Mouse (Mus musculus) frontal cortex, postnatal 10 days (tissue): ENCODE measurements around the gene Ndufa7.
A peak's percentile ranks its signal among the peaks of the same experiment; 100 is the strongest.

Experiments used
- DNase-seq, 2 experiments: peaks; one replicate each; pipeline ENCODE4 v3.0.0; 2022; ENCODE audit warnings: low spot score in 2 of 2, mixed read lengths in 1 of 2

Ndufa7 gene

DNA sequence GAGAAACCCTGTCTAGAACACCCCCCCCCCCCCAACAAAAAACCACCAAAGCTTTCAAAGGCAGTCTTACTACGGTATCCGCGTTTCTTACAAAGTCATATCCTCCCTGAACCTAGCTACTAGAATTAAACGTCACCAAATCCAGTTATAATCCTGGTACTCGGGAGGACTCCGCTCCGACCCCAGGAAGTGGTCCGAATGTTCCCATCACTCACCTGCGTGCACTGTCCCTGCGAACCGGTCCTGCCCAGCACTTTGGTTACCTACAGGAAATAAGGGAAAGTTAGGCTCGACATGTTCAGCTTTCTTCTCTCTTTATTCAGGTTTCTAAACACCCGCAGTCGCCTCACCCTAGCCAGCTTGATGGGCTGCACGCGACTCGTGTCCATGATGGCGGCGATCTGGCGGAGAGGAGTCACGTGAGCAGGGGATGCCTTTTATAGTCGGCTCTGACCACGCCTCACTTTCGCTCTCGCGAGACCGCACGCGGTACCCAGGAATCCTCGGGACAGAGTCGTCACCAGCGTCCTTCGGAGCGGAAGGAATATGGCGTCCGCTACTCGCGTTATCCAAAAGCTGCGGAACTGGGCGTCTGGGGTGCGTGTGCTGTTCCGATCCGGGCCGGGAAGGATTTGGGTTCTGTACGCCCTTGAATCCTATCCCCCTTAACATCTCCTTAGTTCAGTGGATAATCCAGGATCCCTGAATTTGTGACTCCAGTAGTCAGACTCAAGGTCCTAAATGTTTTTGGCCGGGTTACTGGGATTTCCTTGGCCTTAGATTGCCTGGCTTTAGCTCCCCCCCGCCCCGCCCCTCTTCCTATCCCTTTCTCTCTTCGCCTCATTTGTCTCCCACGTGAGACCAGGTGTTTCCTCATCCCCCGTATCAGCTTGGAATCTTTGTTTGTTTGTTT, at the start of gene Ndufa7, which contains the start of gene Rps28:
Ndufa7 (plus strand) TSS at position 489 of the 913 bp plus-strand sequence.
Rps28 (minus strand) TSS at position 479 of the 913 bp plus-strand sequence.
- peak; percentile 95 to 98 for DNase-seq

DNA sequence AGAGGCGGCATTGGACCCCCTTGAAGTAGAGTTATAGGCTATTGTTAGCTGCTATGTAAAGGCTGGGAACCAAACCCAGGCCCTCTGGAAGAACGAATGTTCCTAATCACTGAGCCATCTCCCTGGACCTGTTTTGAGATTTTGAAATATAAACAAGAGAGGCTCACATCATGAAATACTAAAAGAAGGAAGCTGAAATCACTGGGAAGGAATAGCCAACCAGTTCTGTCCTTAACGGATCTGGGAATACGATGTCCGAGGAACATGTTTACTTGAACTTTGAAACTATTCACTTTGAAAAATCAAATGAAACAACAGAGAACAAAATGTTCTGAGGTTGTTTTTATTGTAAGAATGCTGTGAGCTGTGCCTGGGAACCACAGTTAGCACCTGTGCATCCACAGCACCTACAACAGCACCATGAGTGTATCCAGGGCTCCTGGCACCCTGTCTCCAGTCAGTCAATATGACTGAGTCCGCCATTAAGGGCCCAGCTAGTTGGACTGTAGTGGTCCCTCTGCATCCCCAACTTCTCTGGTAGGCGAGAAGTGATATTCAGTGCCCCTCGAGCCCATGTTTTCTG, 49.7 kb upstream of the Ndufa7 start:
- DNase-seq: no peak

DNA sequence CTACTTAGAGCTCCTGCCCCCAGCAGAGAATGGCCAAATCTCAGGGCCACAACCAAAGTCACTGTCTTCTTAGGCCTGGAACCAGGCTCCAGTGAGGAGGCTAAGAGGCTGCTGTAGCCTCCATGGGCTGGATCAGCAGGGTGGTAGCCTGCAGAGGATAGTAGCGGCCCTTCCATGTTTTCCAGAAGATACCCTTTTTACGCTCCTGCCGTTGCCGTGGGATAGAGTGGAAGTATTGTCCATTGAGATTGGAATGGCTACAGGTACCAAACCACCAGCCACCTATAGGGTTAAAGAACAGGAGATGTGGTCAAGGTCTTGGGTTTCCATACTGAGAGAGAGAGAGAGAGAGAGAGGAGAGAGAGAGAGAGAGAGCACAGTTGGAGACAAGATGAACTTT, 49.1 kb upstream of the Ndufa7 start:
- DNase-seq: no peak

DNA sequence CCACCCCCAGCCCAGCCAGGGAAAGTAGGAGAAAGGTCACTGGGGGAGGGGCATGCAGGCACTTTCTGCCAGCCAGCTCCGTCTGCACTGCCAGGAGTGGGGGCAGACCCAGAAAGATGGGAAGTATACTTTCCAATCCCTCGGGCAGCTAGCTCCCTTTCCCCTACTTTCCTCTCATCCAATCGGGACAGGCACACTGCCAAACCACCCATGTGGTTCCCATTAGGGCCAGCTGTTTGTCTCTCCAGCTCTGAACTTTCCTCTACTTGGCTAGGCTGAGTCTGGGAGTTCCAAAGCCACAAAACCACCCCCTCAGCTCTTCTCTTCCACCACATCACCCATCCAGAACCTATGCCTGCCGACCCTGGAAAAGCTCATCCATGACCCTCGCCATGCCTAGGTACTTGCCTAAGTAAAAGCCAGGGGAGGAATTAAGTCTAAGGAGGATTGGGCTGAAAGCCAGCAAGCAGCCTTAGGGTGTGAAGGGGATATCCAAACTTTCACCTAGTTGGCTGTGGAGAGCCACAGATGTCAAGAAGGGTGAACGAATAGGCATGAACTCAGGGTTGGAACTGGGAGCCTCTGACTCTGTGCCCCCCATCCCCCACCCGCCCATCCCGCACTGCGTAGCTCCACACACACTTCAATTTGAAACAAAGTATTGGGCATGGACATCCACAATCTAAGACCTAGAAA, 45.0 kb upstream of the Ndufa7 start:
- peak; percentile 81 to 83 for DNase-seq

DNA sequence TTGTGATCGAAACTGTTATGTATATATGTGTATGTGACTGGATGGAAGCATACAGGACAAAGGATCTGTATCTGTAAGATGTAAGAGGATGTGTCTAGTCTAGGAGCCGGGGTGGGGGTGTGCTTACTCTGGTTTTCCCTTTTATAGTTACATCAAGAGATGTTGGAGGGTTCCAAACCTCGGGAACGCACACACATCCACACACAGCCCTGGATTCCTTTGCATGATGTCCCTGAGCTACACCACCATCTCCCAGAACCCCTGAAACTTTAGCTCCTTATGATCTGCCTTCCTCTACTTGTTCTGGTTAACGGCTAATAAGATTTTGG, 44.4 kb upstream of the Ndufa7 start:
- DNase-seq: no peak

DNA sequence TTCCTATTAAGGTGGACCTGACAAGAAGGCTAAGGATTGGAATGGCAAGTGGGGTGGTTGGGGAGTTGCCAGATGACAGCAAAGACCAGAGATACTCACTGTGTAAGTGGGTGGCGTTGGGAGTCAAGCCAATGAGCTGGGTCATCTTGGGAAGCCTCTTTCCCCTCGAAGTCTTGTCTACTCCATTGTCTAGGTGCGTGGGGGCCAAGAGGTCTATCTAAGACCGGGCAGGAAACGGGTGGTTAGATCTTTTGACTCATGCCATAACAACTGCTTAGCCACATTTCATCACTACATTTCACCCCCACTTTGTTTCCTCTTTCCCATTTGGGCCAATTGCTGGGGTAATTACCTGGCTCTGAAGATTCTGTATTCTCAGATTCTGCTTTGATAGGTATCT, 43.9 kb upstream of the Ndufa7 start:
- no peak for DNase-seq

DNA sequence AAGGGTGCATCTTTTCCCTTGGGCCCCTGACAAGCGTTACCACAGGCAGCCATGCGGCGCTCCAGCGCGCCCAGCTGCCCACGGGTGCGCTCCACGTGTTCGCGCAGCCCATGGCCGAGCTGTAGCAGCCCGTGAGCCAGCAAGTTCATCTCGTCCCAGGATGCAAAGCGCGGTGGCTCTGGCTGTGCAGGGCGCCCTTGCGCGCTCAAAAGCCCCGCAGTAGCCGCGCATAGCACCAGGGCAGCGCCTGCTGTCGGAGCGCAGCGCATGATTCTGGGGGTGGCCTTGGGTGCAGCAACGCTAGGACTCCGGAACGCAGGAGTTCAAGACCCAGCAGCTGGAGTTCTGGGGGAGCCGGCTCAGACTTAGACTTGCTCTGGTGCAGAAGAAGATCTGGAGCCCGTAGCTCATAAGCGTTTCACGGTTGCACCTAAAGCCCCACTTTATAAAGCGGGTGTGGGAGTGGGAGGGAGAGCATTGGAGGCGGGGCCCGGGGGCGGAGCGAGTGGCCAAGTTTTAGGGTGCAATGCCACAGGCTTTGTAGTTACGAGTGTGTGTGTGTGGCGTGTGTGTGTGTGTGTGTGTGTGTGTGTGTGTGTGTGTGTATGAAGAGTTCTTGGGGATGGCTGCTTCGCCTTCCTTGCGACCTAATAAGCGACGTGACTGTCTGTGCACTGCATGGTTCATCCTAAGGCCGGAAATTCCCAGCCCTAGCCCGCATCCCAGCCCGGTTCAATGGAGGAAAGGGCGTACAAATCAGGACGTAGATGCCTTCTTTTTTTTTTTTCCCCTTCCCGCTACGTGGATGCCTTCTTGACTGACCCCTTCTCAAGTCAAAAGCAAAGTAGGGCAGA, 43.0 kb upstream of the Ndufa7 start, which contains the start of gene Angptl4:
Angptl4 (minus strand) TSS at position 707 of the 854 bp plus-strand sequence.
- DNase-seq: peak; percentile 20 to 29

DNA sequence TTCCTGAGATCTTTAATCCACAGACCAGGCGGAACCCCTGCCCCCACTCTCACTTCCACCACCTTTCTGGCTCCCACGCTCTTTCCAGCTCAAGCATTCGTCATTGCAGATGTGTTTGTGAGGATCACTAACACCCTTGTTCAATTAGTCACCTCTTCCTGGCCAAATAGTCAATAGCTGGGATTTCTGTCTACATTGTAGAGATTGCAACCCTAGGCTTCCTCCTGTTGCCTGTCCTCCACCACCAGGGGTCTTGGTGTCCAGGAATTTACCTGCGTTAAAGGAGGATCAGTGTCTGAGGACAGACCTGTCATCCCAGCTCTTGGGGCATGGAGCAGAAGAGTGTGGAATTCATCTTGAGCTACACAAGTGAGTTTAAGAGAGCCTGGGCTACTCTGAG, 42.3 kb upstream of the Ndufa7 start:
- DNase-seq: no peak

DNA sequence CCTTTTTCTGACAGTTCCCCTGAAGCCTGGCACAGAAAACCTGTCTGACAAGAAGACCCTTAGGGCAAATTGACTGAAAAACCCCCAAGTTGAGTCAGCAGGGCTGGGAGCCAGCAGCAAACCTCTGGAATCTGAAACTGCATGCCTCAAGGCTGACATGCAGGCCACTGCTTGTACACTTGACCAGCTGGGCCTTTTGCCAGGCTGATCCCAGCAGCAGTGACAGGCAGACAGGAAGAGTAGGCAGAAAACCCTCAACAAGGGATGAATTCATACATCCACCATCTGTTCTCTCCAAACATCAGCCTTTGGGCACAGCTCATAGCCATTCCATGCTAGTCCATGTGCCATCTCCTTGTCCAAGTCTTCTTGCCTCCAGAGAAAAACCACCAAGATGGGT, 41.0 kb upstream of the Ndufa7 start:
- DNase-seq: peak in 1 of 2 experiments; percentile 30

DNA sequence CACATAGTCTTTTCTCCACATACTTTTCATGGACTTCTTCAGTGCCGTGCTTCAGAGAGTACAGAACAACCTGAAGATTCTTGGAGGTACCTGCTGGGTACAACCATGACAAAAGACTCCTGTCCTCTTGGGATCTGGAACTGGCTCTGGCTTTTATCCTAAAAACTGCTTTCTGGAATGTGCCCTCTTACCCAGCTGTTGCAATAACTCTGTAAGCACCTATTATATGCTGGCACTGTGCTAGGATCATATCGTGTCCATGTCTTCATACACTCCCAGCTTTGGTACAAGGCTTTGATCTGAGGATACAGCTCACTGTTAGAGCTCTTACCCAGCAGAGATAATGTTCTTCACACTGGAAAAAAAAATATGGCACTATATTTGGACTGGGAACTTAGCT, 39.4 kb upstream of the Ndufa7 start:
- DNase-seq: no peak

DNA sequence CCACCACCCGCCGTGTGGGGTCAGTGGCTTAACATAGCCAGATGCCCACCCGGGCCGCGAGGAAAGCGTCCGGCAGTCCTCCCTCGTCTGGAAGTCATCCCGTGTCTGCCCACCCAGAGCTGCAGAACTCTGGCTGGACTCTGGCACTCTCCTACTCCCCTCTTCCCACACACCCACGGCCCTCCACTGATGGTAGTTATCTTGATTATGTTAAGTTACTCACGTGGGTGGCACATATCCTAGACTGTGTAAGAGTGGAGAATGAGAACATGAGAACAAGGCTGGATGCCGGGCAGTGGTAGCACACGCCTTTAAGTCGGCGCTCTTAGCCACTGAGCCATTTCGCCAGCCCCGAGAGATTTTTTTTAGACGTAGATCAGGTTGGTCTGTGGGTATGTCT, 38.0 kb upstream of the Ndufa7 start:
- no peak for DNase-seq

DNA sequence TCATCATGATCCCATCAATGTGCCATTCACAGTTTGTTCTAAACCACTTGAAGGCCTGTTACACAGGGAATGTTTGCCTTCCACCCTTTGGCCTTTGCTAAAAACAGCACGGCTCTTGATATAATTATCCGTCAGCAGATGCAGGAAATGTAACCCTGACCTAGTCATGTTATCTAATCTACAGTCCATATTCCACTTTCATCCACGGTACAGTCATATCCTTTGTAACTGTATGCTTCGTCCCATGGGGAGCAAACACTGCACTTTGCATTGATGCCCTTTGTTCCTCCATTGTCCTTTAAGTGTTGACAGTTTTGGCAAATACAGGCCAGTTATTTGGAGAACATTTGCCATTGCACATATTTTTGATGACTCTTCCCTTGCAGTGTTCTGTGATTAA, 35.6 kb upstream of the Ndufa7 start:
- no peak for DNase-seq

DNA sequence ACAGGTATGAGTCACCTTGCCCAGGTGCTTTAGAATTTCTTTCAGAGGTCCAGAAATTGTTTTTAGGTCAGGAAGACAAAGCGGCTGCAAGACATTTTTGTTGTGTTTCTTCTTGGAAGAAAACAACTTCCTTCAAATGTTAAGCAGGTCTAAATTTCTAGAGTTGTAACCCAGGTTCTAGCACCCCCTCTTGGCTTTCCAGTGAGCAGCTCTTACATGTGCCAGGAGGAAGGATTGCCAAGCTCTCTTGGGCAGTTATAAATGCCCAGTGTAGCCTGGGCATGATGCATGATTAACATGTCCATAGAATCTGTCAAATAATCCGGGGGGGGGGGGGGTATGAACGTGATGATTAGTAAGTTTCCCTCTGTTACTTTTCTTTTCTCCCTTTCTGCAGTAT, 26.1 kb upstream of the Ndufa7 start:
- no peak for DNase-seq

DNA sequence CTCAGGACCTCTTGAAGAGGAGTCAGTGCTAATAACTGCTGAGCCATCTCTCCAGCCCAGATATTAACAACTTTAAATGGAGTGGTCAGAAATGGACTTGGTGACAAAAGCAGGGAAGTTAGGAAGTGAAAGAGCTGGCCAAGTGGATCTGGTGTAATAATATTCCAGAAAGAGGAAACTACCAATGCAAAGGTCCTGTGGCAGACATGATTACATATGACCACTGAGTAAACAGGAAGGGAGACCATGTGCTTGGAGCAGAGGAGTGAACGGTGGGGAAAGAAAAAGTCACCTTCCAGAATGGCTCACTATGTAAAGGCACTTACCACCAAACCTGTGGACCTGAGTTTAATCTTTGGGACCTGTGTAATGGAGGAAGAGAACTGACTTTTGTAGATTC, 25.1 kb upstream of the Ndufa7 start:
- no peak for DNase-seq

DNA sequence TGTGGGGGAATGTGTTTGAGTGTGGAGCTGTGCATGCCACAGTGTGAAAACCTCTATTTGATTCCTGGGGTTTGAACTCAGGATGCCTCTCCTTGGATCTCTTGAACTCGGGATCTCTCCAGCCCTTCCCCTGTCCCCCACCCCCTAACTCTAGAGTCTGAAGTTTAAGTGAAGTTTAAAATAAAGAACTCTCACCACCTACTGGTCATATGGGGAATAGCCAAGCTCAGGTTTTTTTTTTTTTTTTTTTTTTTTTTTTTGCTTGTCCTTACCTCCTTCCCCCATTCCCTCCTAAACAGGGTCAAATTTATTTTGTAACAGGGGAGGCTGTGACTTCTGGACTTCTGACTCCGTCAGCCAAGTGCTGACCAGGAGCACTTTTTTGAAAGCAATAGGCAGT, 22.2 kb upstream of the Ndufa7 start:
- no peak for DNase-seq

DNA sequence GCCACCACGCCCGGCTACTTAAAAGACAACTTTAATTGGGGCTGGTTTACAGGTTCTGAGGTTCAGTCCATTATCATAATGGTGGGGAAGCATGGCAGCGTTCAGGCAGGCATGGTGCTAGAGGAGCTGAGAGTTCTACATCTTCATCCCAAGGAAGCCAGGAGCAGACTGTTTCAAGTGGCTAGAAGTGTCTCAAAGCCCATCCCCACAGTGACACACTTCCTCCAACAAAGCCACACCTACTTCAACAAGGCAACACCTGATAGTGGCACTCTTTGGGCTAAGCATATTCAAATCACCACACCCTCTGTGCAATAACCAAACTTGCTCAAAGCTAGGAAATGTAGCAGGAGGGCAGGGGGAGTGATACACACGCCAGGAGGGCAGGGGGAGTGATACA, 20.2 kb upstream of the Ndufa7 start:
- DNase-seq: no peak

DNA sequence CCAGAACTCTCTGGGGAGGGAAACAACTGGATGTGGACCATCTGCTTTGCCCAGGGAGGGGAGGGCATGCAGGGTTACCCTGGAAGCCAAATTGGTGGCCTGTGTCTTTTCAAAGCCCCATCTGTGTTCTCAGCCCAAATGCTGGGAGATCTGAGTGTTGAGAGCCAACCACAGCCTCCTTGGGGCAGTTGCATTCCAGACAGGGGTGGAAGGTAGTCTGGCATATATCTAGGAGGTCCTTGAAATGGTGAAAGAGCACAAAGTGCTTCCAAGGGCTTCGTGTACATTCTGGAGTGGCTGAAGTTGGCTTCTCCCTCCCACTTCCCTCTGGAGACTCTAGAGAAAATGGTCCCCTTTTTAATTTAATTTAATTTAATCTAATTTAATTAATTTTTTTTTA, 19.6 kb upstream of the Ndufa7 start:
- no peak for DNase-seq

DNA sequence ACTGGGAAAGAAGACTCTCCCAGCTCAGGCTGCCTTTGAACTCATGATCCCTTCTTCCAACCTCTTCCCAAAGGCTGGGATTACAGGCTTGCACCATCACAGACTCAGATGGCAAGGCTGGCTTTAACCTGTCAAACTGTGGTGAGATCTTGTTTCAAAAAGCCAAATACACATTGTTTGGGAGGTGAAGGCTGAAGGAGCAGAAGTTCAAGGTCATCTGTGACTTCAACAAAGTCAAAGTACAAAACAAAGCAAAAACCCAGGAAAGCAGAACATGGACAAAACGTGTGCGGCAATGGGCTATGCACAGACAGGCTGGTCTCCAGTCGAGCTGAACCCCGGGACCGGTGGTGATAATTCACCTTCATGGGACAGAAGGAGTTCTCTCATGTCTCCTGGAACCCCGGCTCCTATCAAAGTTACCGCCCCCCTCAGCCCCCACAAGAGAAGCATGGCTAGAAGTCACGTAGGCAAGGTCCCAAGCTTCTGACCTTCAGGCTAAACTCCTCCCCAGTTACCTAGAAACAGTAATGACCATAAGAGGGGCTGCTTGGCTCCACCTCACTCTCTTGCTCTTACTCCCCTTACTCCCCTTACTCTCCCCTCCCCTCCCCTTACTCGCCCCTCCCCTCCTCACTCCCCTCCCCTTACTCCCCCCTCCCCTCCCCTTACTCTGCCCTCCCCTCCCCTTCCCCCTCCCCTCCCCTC, 17.0 kb upstream of the Ndufa7 start:
- no peak for DNase-seq

DNA sequence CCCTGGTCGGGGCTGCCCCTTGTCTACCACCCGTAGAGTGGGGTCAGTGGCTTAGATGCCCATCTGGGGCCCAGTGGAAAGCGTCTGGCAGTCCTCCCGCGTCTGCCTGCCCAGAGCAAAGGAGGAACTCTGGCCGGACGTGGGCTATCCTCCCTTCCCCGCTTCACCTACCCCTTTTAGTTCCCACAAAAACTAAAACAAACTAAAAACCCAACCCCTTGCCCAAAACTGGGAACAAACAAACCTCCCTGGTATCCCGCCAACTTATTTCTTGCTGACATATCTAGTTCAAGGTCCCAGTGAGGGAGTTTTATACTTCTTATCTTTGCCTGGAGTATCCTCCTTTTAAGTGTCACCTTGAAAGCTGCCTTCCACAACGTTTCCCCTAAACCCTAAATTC, 16.2 kb upstream of the Ndufa7 start:
- no peak for DNase-seq

DNA sequence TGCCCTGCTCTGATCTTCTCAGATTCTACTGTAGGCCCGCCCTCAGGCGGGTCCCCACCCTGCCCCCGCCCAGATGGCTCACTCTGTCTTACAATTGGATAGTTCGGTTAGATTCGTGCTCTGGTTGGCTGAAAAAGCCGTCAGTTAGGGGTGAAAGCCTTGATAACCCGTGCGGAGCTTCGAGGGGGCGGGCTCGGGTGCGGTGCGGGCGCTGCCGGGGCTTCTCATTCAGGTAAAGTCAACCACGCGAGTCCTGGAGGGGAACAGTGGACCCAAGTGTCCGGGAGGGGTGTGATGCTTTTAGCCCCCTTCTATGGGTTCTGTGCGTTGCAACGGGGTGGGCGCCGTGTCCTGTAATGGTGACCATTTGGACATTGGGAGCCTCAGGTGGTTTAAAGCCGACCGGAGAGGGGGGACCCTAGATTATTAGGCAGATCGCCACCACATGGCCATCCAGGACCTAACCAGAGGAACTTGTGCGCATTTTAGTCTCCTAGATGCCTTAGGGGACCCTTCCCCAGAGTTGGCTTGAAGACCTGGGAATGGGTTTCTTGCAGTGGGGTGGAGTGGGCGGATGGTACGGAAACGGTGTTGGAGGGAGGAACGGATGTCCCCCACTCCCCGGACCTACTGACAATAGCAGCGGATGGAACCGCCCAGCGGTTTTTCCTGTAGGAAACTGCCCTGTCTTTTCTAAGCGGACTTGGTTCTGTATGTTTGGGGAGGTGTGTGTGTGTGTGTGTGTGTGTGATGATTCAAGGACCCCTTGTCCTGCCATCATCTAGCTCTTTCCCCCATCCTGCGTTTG, 13.8 kb upstream of the Ndufa7 start, which contains the start of gene Kank3:
Kank3 (plus strand) TSS at position 186 of the 808 bp plus-strand sequence.
- DNase-seq: peak; percentile 85 to 92
